Mouse (Mus musculus) layer of hippocampus, adult 18-20 months (tissue): Measurements from ENCODE around the gene Ugp2. TPM values are rescaled to one million over a fixed set of nuclear protein-coding genes. Genes with fewer than 3 reads are reported as not detected.
"Not testable (repeated sequence)": the region's sequence is repeated elsewhere in the genome, so short reads cannot be mapped to it uniquely, and the experiment has no call there.

Source experiments
- DNase-seq, 2 experiments: peaks; one replicate each; pipeline ENCODE4 v3.0.0; 2022; ENCODE audit warnings: low spot score in 2 of 2
- microRNA-seq, 2 experiments: library from miRNA; unstranded; fragments of <30 nt; microRNA quantifications; one replicate each; pipeline ENCODE4 v1.2.0; 2021
- total RNA-seq, 2 experiments: library from RNA; stranded (reverse); gene quantifications; 2 replicates each; pipeline ENCODE4 v1.2.3; 2021

Ugp2 gene
- total RNA-seq, 2 experiments from 2014 or later = 79.9 to 81.5 TPM

DNA sequence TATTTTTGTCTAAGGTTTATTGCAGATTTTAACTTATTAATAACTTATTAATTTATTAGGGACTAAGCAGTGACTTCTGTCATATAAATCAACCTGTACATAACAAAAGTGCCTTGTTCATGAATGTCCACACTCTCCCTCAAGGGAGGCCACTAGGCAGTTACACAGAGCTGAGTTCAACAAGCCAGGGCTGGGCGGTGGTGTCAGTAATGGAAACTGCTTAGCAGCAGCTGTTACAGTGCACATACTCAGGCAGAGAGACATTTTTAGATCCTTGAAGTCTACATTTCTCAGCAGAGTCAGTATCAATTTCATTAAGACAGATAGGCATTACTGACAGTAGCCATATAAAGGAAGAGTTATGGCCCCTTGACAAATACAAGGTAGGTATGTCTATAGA lies 33.1 kb downstream of the Ugp2 start:
- no peak for DNase-seq

DNA sequence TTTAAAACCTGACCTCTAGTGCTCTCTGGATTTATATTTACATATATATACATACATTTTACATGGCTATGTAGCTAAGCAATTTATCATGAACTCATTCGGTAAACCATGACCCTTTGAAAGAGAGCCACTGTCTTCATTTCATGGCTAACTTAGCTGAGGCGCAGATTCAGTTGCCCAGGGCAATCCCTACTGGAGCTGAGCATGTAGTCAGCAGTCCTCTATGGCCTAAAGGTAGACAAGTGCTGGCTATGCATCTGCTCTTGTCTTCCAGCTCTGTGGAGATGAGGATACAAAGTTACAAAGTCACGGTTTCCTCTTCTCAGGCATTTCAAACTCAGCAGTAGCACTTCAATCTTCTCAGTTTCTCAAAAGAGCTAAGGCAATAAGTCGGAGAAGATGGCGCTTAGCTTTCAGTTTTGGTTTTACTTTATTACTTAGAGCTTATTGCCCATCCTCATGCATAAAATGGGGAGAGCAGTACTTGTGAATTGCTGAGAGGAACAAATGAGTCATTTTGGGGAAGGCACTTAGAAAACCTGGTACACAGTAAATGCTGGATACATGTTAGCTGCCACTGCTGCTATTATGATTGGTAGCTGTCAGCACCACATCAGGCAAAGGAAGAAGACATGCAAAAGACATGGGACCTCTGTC lies 38.2 kb downstream of the Ugp2 start:
- DNase-seq = no peak

DNA sequence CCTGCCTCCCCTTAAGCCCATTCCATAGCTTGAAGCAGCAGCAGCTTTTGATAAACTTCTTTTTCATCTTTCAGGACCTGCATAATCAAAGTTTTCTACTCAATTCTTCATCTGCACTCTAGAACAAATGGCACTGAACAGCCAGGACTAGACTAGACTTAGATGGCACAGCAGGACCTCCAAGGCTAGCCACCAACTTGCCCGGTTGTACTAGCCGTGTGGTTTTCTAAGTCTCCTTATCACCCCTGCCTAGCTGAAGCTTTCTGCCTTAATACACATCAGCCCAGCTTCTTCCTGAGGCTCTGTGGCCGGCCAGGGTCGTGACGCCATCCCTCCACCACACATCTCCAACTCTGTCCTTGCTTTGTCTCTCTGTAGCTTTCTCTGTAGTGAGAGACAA lies 42.9 kb downstream of the Ugp2 start:
- DNase-seq = no peak

DNA sequence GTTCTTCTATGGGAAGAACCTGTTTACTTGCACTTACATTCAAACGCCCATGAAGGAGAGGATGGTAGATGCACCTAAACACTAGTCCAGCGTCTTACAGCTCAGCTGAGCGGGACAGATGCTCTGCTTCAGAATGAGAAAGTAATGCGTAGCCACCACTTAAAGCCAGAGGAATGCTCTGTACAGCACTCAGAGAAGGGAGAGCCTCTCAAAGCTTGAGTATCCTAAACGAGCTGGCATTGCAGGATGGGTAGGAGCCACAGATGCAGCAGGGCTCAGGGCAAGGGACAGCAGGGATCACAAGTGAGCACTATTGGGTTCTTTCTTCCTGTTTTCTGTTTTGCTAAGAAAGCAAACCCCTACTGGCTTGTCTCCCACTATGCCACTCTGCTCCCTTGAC lies 43.5 kb downstream of the Ugp2 start:
- DNase-seq = no peak

DNA sequence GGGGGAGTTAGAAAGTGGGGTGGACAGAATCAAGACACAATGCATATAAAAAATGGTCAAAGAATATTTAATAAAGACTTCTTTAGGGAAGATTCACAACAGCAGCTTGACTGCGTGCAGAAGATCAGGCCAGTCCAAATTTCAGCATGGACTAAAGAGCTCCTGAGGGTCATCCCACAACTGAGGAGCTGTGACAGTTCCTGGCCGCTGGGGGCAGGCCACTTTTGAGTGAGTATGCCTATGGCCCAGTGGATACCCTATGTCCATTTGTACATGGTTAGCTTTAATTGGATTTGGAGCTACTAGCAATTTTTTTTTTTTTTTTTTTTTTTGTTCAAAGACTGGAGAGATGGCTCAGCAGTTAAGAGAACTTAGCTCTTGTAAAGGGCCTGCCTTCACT lies 44.2 kb downstream of the Ugp2 start:
- no peak for DNase-seq

DNA sequence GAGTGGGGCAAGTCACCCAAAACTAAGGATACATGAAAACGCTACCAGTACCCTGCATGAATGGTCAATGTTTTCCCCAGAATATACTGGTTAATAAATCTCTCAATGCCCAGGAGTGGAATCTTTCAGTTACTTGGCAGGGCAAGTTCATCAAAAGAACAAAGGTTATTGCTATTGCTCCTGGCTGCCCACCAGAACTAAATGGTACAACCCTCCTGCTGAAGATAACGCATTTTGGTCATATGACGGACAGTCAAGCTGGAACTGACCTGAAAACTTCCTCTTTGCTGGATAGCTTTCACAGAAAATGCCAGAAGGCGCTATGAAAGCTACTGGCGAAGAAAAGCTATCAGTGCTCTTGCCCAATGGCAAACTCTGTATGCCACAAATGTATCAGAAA lies 45.2 kb downstream of the Ugp2 start:
- no peak for DNase-seq

DNA sequence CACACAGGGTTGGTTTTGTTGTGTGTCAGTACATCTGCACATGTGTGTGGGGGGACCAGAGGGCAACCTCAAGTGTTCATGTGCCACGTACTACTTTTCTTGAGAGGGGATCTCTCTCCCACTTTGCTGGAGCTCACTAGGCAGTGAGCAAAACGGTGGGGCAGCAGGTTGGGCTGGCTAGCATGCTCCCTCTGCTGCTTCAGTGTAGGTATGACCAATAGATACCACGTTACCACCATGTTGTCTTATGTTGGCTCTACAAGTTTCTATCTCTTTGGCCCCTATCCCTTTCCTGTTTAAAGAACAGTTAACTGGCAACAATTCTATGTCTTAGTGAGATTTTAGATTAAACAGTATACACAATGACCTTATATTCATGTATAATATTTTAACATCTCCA lies 48.7 kb downstream of the Ugp2 start:
- DNase-seq = no peak

DNA sequence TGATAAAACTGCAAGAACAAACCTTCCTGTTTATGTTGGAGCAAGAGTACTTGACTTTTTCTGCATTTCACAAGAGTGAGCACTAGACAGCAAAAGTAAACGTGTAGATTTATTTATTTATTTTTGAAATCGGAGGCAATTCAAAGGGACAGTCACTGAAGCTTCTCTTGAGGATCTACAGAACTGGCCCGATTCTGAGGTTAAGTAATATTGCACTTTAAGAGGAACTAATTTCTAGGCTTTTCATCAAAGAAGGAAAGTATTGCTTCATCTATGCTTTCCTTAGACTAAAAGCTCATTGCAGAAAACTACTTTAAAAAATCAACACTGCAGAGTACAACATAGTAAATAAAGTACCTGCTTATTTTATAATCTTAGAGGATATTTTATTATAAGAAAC lies 49.4 kb downstream of the Ugp2 start:
- no peak for DNase-seq

DNA sequence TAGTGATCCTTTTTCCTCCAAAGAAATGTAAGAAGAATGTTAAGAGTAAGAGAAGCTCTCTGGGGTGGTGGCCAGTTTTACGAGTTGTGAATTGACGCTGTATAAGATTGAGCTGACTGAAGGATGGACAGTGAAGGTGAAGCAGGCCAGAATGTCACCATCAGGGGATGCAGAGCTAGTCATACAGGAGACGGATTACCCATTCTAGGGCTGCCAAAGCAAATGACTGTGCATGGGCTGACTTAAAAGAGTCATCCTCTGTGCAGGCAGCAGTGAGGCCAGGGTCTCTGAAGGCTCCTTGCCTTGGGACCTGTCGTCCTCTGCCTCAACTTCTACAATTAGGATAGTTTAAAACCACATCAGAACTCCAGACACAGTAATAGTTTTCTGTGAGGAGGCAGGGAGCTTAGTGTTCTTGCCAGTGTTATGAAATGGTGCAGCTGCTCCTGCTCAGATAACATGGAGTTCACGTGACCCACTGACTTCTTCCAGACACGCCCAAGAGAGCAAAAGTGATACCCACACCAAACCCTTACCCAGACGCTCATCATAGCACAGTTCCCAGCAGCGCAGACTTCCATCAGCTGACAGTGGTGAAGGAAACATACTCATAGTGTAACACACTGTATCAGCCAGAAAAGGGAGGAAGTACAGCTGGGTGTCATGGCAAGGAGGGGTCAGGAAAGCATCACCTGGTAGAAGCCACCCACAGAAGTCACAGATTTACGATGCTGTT lies 56.9 kb downstream of the Ugp2 start:
- DNase-seq = peak in 1 of 2 experiments; percentile 10

DNA sequence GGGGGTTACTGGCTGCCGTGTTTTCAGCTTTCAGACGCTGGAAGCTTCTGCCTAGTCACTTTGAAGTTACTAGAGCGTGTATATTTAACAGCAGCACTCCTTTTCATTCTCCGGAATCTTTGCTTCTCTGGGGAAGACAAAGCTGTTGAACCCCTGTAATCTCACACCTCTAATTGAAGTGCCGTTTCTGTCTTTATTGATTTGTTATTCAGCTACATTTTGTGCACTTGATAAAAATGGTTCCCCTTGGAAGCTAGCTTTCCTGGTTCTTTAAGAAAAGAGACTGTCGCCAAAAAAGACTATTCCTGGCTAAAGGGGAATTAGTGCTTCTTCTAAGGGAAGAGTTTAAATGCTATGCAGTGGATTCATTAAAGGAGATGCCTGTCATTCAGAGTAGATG lies 61.5 kb downstream of the Ugp2 start:
- DNase-seq = no peak

DNA sequence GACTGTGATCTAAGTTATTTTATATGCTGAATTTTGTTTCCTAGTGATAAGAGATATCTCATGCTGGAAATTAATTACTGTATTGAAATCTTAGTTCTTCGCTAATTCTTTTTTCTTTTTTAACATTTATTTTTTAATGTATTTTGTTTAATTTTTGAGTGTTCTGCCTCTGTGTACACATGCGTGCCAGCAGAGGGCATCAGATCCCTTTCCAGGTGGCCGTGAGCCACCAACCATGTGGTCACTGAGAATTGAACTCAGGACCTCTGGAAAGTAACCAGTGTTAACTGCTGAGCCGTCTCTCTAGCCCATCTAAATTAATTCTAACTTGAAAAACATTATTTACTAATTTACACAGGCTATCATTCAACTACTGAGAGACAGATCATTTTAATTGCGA lies 62.9 kb downstream of the Ugp2 start:
- no peak for DNase-seq

DNA sequence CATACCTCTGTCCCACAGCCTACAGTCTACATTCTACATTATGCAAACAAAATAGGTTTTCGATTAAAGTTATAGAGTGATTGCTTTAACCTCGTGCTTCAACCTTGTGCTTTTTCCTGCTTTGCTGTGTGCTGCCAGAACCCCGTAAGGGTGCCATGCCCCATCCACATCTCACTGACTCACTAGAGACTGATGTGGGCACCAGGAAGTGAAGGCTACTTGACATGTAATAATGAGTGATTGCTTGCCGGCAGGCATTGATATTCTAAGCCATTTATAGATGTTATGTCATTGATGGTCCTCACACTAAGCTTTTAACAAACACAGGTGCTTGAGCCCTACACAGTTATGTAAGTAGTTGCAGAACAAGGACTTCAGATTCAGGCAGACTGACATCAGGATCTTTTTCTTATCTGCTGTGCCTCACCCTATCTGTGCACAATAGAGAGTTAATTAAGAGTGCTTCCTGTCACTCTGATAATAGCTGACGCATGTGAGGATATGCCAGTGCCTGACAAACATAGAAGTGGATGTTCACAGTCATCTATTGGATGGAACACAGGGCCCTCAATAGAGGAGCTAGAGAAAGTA lies 63.8 kb downstream of the Ugp2 start:
- DNase-seq = no peak

DNA sequence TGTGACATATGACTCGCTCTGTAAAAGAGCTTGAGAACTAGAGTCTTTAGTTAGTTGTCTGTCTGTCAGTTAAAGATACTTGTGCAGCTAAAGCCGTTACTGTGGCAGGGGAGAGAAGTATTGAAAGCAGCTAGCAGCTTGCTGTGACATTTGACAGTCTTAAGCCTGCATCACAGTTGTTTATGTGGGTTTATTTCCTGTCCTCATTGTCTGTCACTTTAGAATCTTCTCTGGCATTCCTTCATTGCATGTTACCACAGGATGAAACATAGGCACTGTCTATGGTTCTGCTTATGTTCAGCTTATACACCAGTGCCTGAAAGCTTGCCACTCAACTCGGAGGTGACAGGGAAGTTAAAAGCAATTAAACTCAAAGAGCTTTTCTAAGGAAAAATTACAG lies 67.4 kb downstream of the Ugp2 start:
- DNase-seq = no peak

DNA sequence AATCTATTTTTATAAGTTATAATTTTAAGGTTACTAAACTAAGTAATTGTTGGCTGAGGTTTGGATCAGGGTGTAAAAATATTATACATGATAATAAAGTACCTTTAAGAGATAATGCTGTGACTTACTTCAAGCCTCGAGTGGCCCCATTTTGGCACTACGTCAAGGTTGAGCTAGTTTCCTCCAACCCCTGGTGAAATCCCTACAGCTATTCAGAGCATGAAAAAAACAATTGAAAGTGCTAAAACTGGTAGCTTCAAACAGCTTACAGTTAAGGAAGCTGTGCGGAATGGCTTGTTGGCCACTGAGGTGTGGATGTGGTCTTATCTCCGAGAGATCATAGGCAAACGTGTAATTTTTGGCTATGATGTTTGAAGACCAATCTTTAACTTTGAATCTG lies 75.5 kb downstream of the Ugp2 start:
- no peak for DNase-seq

DNA sequence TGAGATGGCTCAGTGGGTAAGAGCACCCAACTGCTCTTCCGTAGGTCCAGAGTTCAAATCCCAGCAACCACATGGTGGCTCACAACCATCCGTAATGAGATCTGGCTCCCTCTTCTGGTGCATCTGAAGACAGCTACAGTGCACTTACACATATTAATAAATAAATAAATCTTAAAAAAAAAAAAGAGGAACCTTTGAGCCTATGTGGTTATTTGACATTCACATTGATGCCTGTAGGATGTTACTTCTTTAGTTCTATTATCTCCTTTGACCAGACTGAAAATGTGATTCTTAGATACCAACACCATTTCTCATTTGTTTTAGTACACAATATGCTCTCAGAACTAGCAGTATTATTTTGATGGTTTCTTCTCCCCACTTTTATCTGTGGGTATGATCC lies 82.8 kb downstream of the Ugp2 start:
- DNase-seq = not testable (repeated sequence)

DNA sequence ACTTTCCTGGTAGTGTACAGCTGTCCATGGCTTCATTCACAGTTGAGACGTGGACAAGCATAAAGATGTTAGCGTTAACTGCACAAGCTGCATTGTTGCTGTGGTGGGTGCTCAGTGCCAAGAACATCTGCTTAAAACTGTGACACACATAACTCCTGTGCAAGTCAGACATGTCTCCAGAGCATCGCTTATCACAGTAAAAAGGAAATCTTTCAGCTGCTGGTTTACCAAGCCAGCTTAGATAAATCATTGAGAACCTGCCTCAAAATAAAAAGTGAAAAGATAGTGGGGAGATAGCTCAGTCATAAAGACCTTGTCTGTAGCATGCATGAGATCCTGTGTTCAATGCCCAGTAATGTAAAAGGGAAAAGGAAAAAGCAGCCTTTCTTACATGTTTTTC lies 84.6 kb downstream of the Ugp2 start:
- DNase-seq = no peak

DNA sequence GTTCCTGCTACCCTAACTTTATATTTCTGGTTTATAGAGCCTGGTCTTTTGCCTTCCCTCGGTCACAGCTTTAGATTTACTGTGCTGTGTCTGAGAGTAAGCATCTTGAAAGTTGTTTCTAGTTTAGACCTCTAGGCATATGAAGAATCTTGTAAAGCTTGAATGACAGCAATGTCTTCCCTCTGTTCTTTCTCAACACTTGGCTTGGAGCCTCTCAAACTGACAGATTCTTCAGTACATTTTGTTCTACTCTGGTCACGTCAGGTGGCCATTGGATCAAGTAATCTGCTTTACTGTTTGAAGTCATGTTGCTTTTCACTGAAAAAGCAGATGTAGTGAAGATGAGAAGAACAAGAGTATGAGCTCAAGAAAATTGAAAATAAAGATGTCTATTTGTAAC lies 94.8 kb downstream of the Ugp2 start:
- DNase-seq = no peak

Small RNA genes lying within 50 kb of the gene (microRNA-seq; reads per million reads assigned to microRNA genes)
- 0 reads per million in 2 experiments for gene Mir1933

Other genes starting within 250 kb of the Ugp2 start
- 10 to 100 TPM; 24.4 to 27.3 TPM for gene Vps54, start 131.9 kb downstream of the Ugp2 start, total RNA-seq
- gene Wdpcp, start 201.0 kb upstream of the Ugp2 start, total RNA-seq = 10 to 100 TPM; 10.9 to 11.2 TPM
- gene Mdh1, start 201.2 kb upstream of the Ugp2 start, total RNA-seq = 100 to 1,000 TPM; 658 to 664 TPM